Comparison of ENCODE assay signal across 9 mouse cellular contexts in the genomic region with DNA sequence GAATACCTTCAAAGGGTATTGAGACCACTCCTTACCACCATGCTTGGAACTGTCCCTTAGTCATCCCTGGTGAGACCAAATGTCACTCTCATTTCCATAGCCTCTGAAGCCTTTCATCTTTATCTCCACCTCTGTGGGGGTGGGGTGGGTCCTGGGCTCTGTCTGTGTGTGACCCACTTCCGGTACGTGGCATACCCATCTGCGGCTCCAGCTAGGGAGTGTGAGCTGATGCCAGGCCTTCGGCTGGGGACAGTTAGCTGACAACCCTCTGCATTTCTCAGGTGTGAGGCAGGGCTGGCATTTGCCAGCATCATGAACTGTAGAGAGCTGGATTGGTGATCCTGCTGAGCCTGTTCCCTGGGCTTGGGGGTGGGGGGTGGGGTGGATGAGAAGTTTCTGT. TPM values are rescaled to one million over a fixed set of nuclear protein-coding genes. Genes with fewer than 3 reads are reported as not detected.
DNase-seq lines count a peak whose midpoint lies in the region; ATAC-seq and TF ChIP-seq lines count a peak whose summit lies in the region.
"Had no signal": no experiment of that assay in that cellular context is flagged by ENCODE, and none has a peak within 500 bp of the region (broad histone marks: within the 10 kb centered on the region; RNA-seq: fewer than 3 reads in every experiment).

No protein-coding gene starts in this region.

- no peaks in the 10 kb centered on the region for H3K9me3 ChIP-seq in heart, embryonic 10.5 days
- no peaks in the 10 kb centered on the region for H3K9me3 ChIP-seq in midbrain, postnatal 0 days (ENCODE audit: low read length)
- H3K9me3 ChIP-seq in midbrain, embryonic 16.5 days (replicated peaks; ENCODE audit: control insufficient read depth, low read length, poor library complexity, severe bottlenecking): no peaks in the 10 kb centered on the region
- H3K9me3 ChIP-seq in liver, embryonic 12.5 days (replicated peaks): no peaks in the 10 kb centered on the region

- no peaks in the 10 kb centered on the region for H3K27me3 ChIP-seq in heart, embryonic 10.5 days (ENCODE audit: insufficient read depth, poor library complexity, severe bottlenecking)
- H3K27me3 ChIP-seq in heart, adult 2 months (ENCODE audit: control insufficient read depth, insufficient read depth, low read length): no peaks in the 10 kb centered on the region
- no peaks in the 10 kb centered on the region for H3K27me3 ChIP-seq in midbrain, postnatal 0 days (ENCODE audit: insufficient read depth, low read length)
- H3K27me3 ChIP-seq in midbrain, embryonic 16.5 days (ENCODE audit: control insufficient read depth, insufficient read depth, low read depth, low read length): no peaks in the 10 kb centered on the region
- no peaks in the 10 kb centered on the region for H3K27me3 ChIP-seq in liver, embryonic 12.5 days (replicated peaks)

- WGBS in heart, embryonic 10.5 days: 10% methylated on average over 4 of the region's 4 CpGs
- WGBS in heart, adult 2 months: 31% methylated on average over 4 of the region's 4 CpGs
- WGBS in midbrain, postnatal 0 days: 72% methylated on average over 4 of the region's 4 CpGs
- 71% methylated on average over 4 of the region's 4 CpGs for WGBS in midbrain, embryonic 16.5 days
- WGBS in liver, embryonic 12.5 days (ENCODE audit: insufficient replicate concordance): 19% methylated on average over 4 of the region's 4 CpGs

- H3K4me2 ChIP-seq in midbrain, postnatal 0 days (ENCODE audit: low read depth, low read length, poor library complexity, severe bottlenecking): no peak overlapping the region
- no peak overlapping the region for H3K4me2 ChIP-seq in midbrain, embryonic 16.5 days (ENCODE audit: low read length)
- H3K4me2 ChIP-seq in liver, embryonic 12.5 days: peak overlapping the region; percentile 28

- H3K36me3 ChIP-seq in heart, embryonic 10.5 days: 0 out of 2 replicates have a peak, but pooled peaks cover 2% of the 10 kb centered on the region
- H3K36me3 ChIP-seq in heart, adult 2 months (ENCODE audit: control insufficient read depth, insufficient read depth, low read length): no peaks in the 10 kb centered on the region
- no peaks in the 10 kb centered on the region for H3K36me3 ChIP-seq in midbrain, postnatal 0 days (ENCODE audit: insufficient read depth, low read length)
- H3K36me3 ChIP-seq in midbrain, embryonic 16.5 days (ENCODE audit: control insufficient read depth, insufficient read depth, low read length): no peaks in the 10 kb centered on the region
- H3K36me3 ChIP-seq in liver, embryonic 12.5 days: no peaks in the 10 kb centered on the region

- TF ChIP-seq POLR2A in heart, adult 2 months (IDR thresholded peaks at IDR 0.05; ENCODE audit: insufficient read depth, low read depth, low read length): no peak

- DNase-seq in heart, embryonic 10.5 days (ENCODE audit: low spot score): no peak
- DNase-seq in heart, adult 2 months: no peak
- DNase-seq in midbrain, postnatal 0 days (ENCODE audit: low spot score): no peak
- DNase-seq in thymus, postnatal 36 days: peak; percentile 75 to 83
- no peak for DNase-seq in Muller cell, postnatal 12 days (ENCODE audit: inconsistent ontology term)
- no peak for DNase-seq in ovary, postnatal 10 days (ENCODE audit: low spot score)
- DNase-seq: gastrocnemius, postnatal 10 days had no signal

- peaks cover 1% of the 10 kb centered on the region for H3K79me2 ChIP-seq in heart, adult 2 months (replicated peaks; ENCODE audit: control insufficient read depth, insufficient read depth, low read length)

- H3K27ac ChIP-seq in heart, embryonic 10.5 days: peak overlapping the region; percentile 42; the same call in 1 of the 2 replicates
- no peak overlapping the region for H3K27ac ChIP-seq in heart, adult 2 months
- no peak overlapping the region for H3K27ac ChIP-seq in midbrain, postnatal 0 days (ENCODE audit: low read depth, low read length)
- no peak overlapping the region for H3K27ac ChIP-seq in midbrain, embryonic 16.5 days (ENCODE audit: low read length)
- no peak overlapping the region; the same call in 1 of the 2 replicates for H3K27ac ChIP-seq in liver, embryonic 12.5 days

- no peak for TF ChIP-seq CTCF in heart, adult 2 months (IDR thresholded peaks at IDR 0.05)
- no peak for TF ChIP-seq CTCF in midbrain, postnatal 0 days (IDR thresholded peaks at IDR 0.05)

- no peak overlapping the region for H3K4me3 ChIP-seq in heart, embryonic 10.5 days
- no peak overlapping the region for H3K4me3 ChIP-seq in heart, adult 2 months
- H3K4me3 ChIP-seq in midbrain, postnatal 0 days (ENCODE audit: low read depth, low read length): no peak overlapping the region
- no peak overlapping the region for H3K4me3 ChIP-seq in midbrain, embryonic 16.5 days (ENCODE audit: low read depth, low read length)
- H3K4me3 ChIP-seq in liver, embryonic 12.5 days: no peak overlapping the region

- no peak for TF ChIP-seq EP300 in heart, adult 2 months (IDR thresholded peaks at IDR 0.05; ENCODE audit: insufficient read depth, low read depth, low read length)

- ATAC-seq in midbrain, postnatal 0 days (ENCODE audit: low FRiP score): peak; percentile 52; the same call in 1 of the 2 replicates
- no peak; the same call in 1 of the 2 replicates for ATAC-seq in midbrain, embryonic 16.5 days
- peak; percentile 46 for ATAC-seq in liver, embryonic 12.5 days

- no peak overlapping the region for H3K9ac ChIP-seq in heart, adult 2 months (ENCODE audit: low read depth, low read length)
- no peak overlapping the region for H3K9ac ChIP-seq in midbrain, postnatal 0 days (replicated peaks; ENCODE audit: low read length, poor library complexity, severe bottlenecking)
- H3K9ac ChIP-seq in midbrain, embryonic 16.5 days (ENCODE audit: low read depth, low read length): no peak overlapping the region
- H3K9ac ChIP-seq in liver, embryonic 12.5 days: no peak overlapping the region

- intact Hi-C loops in heart, adult 2 months (cut with DNase I): no loop called here

- H3K4me1 ChIP-seq in heart, embryonic 10.5 days: peaks cover 29% of the 10 kb centered on the region
- peaks cover 7% of the 10 kb centered on the region for H3K4me1 ChIP-seq in heart, adult 2 months (ENCODE audit: control insufficient read depth, insufficient read depth, low read length)
- 0 out of 2 replicates have a peak, but pooled peaks cover 2% of the 10 kb centered on the region for H3K4me1 ChIP-seq in midbrain, postnatal 0 days (ENCODE audit: insufficient read depth, low read length)
- H3K4me1 ChIP-seq in midbrain, embryonic 16.5 days (ENCODE audit: control insufficient read depth, insufficient read depth, low read length): no peaks in the 10 kb centered on the region
- H3K4me1 ChIP-seq in liver, embryonic 12.5 days: peaks cover 46% of the 10 kb centered on the region

RNA-seq across cellular contexts. Expression of a gene that starts 10.6 kb away (rescaled TPM):
- 8.2 and 8.8 TPM in 2 replicates for polyA plus RNA-seq in heart, embryonic 10.5 days (2016; fragmentation: Nextera tagmentation; extraction: Ambion mirVana)
- 10 to 100 TPM; 24.3 to 27.6 TPM for total RNA-seq in heart, adult 2 months (2021)
- 11.7 and 19.3 TPM in 2 replicates for polyA plus RNA-seq in heart, adult 2 months (2012; rRNA removed)
- 54.0 and 56.0 TPM in 2 replicates for total RNA-seq in midbrain, postnatal 0 days (2014; rRNA removed)
- 21.9 and 24.0 TPM in 2 replicates for polyA plus RNA-seq in midbrain, postnatal 0 days (2015; fragmentation: Nextera tagmentation; extraction: Ambion mirVana)
- 23.2 and 25.9 TPM in 2 replicates for polyA plus RNA-seq in midbrain, embryonic 16.5 days (2015; fragmentation: Nextera tagmentation; extraction: Ambion mirVana)
- 7.3 and 8.2 TPM in 2 replicates for polyA plus RNA-seq in liver, embryonic 12.5 days (2016; fragmentation: Nextera tagmentation; extraction: Ambion mirVana)

RNA-seq across cellular contexts. Expression of a gene that starts 10.7 kb away (rescaled TPM):
- 0.83 and 0.86 TPM in 2 replicates for polyA plus RNA-seq in heart, embryonic 10.5 days (2016; fragmentation: Nextera tagmentation; extraction: Ambion mirVana)
- total RNA-seq in heart, adult 2 months (2021): 1 to 10 TPM; 3.7 to 4.5 TPM
- 6.8 and 7.6 TPM in 2 replicates for polyA plus RNA-seq in heart, adult 2 months (2012; rRNA removed)
- total RNA-seq in midbrain, postnatal 0 days (2014; rRNA removed): 0.44 and 1.3 TPM in 2 replicates
- polyA plus RNA-seq in midbrain, postnatal 0 days (2015; fragmentation: Nextera tagmentation; extraction: Ambion mirVana): 0.39 and 0.82 TPM in 2 replicates
- 0.57 and 0.80 TPM in 2 replicates for polyA plus RNA-seq in midbrain, embryonic 16.5 days (2015; fragmentation: Nextera tagmentation; extraction: Ambion mirVana)
- 0.64 and 0.86 TPM in 2 replicates for polyA plus RNA-seq in liver, embryonic 12.5 days (2016; fragmentation: Nextera tagmentation; extraction: Ambion mirVana)

Comparison
In these comparisons a context has a peak if more than half of its experiments do, and no peak if none do; other contexts are left out.
1. DNase-seq: peak in thymus, postnatal 36 days (2 of 2); none in heart, embryonic 10.5 days (single experiment), heart, adult 2 months (0 of 2), midbrain, postnatal 0 days (single experiment), Muller cell, postnatal 12 days (single experiment) and ovary, postnatal 10 days (single experiment).